Mouse (Mus musculus) heart, embryonic 10.5 days (tissue): ENCODE data around the gene Olfr657. TPM values are rescaled to one million over a fixed set of nuclear protein-coding genes. Genes with fewer than 3 reads are reported as not detected.

Source experiments
- polyA plus RNA-seq: library from polyadenylated mRNA; unstranded; fragments of >200 nt; fragmentation: Nextera tagmentation; extraction: Ambion mirVana; gene quantifications from 2 replicates; pipeline ENCODE4 v1.2.1, GENCODE M21; 2016

Gene Olfr657
- polyA plus RNA-seq, 1 experiment from 2014 or later: not detected

Other genes starting within 250 kb of the Olfr657 start
- not detected in 2 replicates for gene Trim30c, start 224.0 kb upstream of the Olfr657 start, polyA plus RNA-seq
- 0.44 and 0.59 TPM in 2 replicates for gene Trim30a, start 159.6 kb upstream of the Olfr657 start, polyA plus RNA-seq
- gene Trim30d, start 116.9 kb upstream of the Olfr657 start, polyA plus RNA-seq: 0.09 and 0.13 TPM in 2 replicates
- gene Olfr651, start 74.7 kb upstream of the Olfr657 start, polyA plus RNA-seq: not detected in 2 replicates
- gene Olfr652, start 63.9 kb upstream of the Olfr657 start, polyA plus RNA-seq: not detected in 2 replicates
- not detected in 2 replicates for gene Olfr653, start 47.5 kb upstream of the Olfr657 start, polyA plus RNA-seq
- not detected in 2 replicates for gene Olfr654, start 37.8 kb upstream of the Olfr657 start, polyA plus RNA-seq
- 0.07 TPM in 1 of 2 replicates, not detected in the other for gene Olfr655, start 23.0 kb upstream of the Olfr657 start, polyA plus RNA-seq
- gene Olfr656, start 10.8 kb upstream of the Olfr657 start, polyA plus RNA-seq: not detected in 2 replicates
- not detected in 2 replicates for gene Olfr658, start 22.5 kb downstream of the Olfr657 start, polyA plus RNA-seq
- gene Olfr659, start 42.0 kb downstream of the Olfr657 start, polyA plus RNA-seq: not detected in 2 replicates
- gene Olfr661, start 61.7 kb downstream of the Olfr657 start, polyA plus RNA-seq: not detected in 2 replicates
- not detected in 2 replicates for gene Usp17le, start 152.7 kb downstream of the Olfr657 start, polyA plus RNA-seq
- gene Usp17lb, start 217.8 kb downstream of the Olfr657 start, polyA plus RNA-seq: not detected in 2 replicates
- gene Usp17la, start 232.2 kb downstream of the Olfr657 start, polyA plus RNA-seq: not detected in 2 replicates